Mouse (Mus musculus): ENCODE measurements around the gene Cdyl.

- no peak for TF ChIP-seq CTCF (IDR thresholded peaks at IDR 0.05; ENCODE audit: insufficient read depth, low read length)
- no peak for TF ChIP-seq POLR2A (IDR thresholded peaks at IDR 0.05; ENCODE audit: borderline replicate concordance, extremely low read depth, low read depth, low read length)
Measured at GRCm38 (mm10) chr13:35681361-35681760, 21.7 kb downstream of the Cdyl start.

All from lung, adult 2 months (tissue).